Mouse (Mus musculus) heart, postnatal 25 days (tissue): ENCODE measurements around the gene Glod4. TPM values are rescaled to one million over a fixed set of nuclear protein-coding genes. Genes with fewer than 3 reads are reported as not detected.
A peak's percentile ranks its signal among the peaks of the same experiment; 100 is the strongest.

Experiments
- DNase-seq: peaks from one replicate; pipeline ENCODE4 v3.0.0; 2022; ENCODE audit warnings: low spot score
- intact Hi-C: fragments of 180-260 bp; cut with DNase I; formaldehyde crosslinking; loops from one replicate; pipeline ENCODE4 v1.15.1; 2025
- total RNA-seq, 2 experiments: library from RNA; stranded (reverse); gene quantifications; 2 replicates each; pipeline ENCODE4 v1.2.3; 2021

Gene Glod4
- total RNA-seq, 2 experiments from 2014 or later = 34.8 to 41.1 TPM

- no peak for DNase-seq
- intact Hi-C loops = no loop called here
These were observed 85.2 kb downstream of the Glod4 start for GRCm38 (mm10) chr11:76158375-76158774.

- no peak for DNase-seq
- intact Hi-C loops = no loop called here
These were observed 88.7 kb downstream of the Glod4 start for GRCm38 (mm10) chr11:76154861-76155260.

DNA sequence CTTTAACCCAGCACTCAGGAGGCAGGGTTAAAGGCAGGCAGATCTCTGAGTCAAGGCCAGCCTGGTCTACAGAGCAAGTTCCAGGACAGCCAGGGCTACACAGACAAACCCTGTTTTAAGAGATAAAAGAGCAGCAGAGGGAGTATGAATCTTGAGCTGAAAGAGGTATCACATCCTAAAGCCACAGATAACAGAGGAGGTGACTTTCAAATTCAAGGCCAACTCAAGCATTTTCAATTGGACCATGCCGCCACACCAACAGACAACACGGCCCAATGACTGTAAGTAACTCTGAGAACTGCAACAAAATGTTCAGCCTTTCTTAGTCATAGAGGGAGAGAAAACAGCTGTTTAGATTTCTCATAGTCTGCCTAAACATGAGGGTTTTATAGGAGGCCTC, 89.3 kb downstream of the Glod4 start:
- no peak for DNase-seq
- intact Hi-C loops = no loop called here

GRCm38 (mm10) chr11:76153236-76153951, 90.1 kb downstream of the Glod4 start:
- intact Hi-C loops = no loop called here
- no peak for DNase-seq

DNA sequence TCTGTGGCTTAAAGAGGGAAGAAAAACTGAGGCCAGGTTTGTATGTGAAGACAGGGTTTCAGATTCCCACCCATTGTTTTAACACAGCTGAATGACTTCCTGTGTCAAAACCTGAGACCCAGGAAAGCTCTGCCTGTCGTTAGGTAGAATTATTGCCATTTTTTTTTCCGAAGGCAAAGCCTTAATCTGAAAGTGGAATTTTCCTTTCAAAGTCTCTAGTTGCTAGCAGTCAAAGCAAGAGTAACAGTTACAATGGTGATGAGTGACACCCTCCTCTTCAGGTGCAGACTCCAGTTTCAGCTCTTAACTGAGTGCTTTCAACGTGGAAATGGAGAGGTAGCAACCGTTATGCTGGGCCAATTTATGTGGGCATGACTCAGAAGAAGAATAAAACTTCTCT, 92.5 kb downstream of the Glod4 start:
- no peak for DNase-seq
- intact Hi-C loops = no loop called here

DNA sequence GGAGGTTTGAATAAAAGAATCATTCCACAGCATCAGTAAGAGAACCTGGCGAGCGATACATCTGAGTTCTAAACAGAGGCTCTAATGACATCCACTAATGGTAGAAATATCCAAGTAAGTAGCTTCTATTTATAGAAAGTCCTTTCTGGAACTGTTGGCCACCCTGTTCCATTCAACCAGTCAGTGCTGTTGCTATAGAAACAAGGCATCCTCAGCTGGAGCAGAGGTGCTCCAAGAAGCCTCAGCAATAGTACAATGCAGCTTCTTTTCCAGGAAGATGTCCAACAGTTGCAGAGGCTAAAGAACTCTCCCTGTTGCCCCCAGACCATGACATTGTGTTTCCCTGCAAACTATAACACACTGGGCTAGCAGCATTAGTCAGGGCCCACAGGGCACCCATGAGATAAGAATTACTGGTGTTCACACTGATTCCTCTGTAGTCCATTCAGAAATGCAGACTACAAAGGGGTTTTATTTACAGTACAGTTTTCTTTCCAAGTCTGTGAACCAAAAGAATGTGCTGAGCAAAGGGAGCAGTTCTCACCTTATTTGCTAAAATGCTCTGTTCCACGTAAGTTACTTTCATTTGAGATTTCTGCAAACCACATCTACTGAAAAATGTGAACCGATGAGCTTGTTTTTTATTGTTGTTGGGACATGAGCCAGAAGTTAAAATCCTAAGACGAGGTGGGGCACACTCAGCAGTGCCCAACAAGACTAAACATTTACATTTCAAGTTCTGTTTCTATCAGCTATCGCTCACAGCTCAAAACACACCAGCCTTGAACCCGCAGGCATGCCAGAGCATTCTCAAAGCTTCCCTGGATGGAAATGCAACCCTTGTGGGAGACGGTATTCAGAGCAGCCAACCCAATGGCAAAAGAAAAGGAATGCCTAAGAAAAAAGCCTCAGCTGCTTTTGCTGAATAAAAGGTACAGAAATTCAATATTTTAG, 95.2 kb downstream of the Glod4 start:
- no peak for DNase-seq
- intact Hi-C loops = no loop called here

GRCm38 (mm10) chr11:76146187-76147010, 97.1 kb downstream of the Glod4 start:
- DNase-seq = no peak
- intact Hi-C loops = no loop called here

DNA sequence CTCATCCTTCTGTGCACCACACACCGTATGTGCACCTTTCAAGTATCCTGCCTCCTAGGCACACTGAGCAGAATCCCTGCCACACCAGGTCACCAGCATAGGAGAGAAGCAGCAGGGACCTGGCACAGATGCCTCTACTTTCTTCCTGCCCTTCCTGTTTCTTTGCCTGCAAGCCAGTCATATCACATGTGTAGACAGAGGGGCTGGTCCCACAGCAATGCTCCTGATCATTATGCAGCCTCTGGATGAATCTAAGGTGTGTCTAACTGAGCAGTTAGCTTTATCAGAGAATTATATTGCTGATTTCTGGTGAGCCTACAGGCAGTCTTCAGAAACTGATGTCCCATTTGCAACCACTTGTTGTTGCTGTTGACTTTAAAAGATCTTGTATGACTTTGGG, 98.4 kb downstream of the Glod4 start:
- no peak for DNase-seq
- intact Hi-C loops = no loop called here

GRCm38 (mm10) chr11:76144386-76144785, 99.1 kb downstream of the Glod4 start:
- DNase-seq = no peak
- intact Hi-C loops = no loop called here

DNA sequence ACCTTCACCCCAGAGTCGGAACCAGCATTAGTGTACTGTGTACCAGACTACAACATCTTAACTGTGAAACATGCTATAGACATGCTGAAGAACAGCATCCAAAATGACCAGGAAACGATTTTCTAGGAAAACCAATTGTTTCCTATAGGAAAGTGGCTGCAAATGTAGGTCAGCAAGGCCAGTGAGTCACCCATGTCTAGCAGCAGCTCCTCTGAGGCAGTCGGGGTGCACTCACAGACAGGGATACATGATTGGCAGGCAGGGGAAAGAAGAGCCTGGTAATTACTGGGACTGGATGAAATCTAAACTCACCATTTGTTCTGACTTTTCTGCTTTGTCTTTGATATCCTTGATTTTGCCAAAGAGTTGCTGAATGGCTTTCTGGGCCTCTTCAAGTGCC, 105.5 kb downstream of the Glod4 start:
- DNase-seq = no peak
- intact Hi-C loops = loop anchor here (10.0 kb wide), 1 partner anchor 53 kb away; no protein-coding TSS in a partner anchor

GRCm38 (mm10) chr11:76135641-76136437, 107.7 kb downstream of the Glod4 start:
- DNase-seq = no peak
- intact Hi-C loops = loop anchor here (10.0 kb wide), 1 partner anchor 51 kb away; no protein-coding TSS in a partner anchor

- peak; percentile 59 for DNase-seq
- intact Hi-C loops = loop anchor here (1.0 to 10.0 kb wide), 3 partner anchors 31 to 46 kb away; no protein-coding TSS in a partner anchor
These were observed 112.7 kb downstream of the Glod4 start for GRCm38 (mm10) chr11:76130859-76131258.

GRCm38 (mm10) chr11:76125386-76125785, 118.1 kb downstream of the Glod4 start:
- intact Hi-C loops = no loop called here
- DNase-seq = no peak

DNA sequence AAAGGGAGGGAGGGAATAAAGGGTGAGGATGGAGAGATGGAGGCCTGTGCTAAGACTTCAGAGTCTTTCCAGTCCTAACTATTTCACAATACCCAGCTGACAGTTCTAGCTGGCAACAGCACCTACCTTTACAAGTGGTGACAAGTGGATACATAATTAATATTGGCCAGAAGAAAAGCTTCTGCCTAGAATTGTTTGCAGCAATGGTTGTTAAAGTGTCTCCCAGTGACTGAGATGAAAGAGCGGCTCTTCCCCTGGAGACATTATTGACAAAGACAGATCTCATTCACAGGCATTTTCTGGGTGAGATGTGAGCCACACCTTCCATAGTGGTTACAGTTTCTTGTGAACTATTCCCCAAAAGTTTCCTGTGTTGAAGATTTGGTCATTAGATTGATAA, 120.0 kb downstream of the Glod4 start:
- intact Hi-C loops = no loop called here
- DNase-seq = no peak

DNA sequence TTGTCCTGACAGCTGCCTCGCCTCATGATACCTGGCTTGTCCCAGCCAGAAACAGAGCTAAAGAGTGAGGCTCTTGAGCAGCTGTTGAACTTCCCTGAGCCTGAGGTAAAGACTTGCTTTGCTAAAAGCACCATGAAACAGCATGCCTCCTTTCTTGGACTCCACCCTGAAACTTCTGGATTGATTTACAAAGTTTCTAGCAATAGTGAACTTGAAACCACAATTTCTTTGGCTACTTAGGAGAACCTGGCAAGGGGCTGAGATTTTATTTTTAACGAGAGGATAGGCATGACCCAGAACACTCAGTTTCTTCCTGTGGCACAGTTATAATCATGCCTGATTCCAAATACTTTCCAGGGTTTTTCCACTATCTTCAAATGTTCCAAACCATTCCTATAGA, 121.0 kb downstream of the Glod4 start:
- intact Hi-C loops = no loop called here
- DNase-seq = no peak

DNA sequence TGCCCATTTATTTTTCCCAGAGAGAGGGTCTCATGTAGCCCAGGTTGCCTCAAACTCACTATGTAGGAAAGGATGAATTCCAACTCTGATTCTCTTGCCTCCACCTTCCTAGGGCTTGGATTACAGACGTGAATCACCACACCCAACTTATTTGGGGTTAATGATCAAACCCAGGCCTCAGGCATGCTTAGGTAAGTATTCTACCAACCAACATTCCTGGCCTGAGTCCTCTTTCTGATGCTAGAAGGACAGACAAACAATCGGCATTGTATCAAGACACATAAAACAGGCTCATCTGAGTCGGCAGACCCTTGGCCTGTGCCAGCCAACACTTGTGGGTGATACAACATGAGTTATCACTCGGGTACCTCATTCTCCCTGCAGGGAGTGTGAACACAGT, 122.4 kb downstream of the Glod4 start:
- no peak for DNase-seq
- intact Hi-C loops = no loop called here

DNA sequence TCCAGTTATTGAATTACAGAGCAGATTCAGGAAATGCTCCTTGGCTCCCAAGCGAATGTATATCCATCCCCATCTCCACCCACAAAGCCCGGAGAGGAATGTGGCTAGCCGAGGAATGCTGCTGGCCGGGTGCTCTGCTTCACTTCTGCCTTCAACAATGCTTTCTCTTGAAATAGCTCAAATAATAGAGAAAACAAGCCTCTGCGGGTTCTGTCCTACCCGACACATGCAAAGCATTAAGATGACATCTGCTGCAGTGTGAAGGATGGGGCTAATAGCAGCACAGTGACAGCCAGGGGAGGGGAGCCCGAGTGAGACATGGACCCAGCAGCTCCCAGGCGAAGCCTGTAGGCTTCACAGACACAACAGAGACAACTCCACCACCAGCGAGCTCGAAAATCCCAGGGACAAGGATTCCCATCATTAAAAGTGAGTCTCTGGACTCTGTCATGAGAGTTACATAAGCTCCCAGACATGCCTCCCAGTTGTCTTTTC, 123.1 kb downstream of the Glod4 start:
- intact Hi-C loops = no loop called here
- no peak for DNase-seq

DNA sequence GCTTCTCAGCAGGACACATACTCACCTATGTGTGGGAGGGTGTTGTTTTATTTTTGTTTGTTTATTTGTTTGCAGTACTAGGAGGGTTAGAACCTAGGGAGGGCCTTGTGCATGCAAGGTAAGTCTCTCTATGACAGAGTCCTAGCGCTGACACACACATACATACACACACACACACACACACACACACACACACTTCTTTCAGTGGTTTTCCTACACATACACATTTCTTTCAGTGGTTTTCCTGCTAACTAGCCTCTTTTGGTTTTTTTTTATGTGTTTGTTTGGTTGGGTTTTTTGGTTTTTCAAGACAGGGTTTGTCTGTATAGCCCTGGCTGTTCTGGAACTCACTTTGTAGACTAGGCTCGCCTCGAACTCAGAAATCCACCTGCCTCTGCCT, 133.1 kb downstream of the Glod4 start:
- intact Hi-C loops = no loop called here
- DNase-seq = no peak
